Mouse (Mus musculus) activated CD4-positive, CD25-positive, alpha-beta regulatory T cell, adult 9 weeks (primary cell): ENCODE data around the gene Smad1. TPM values are rescaled to one million over a fixed set of nuclear protein-coding genes. Genes with fewer than 3 reads are reported as not detected.

Experiments
- polyA plus RNA-seq: library from polyadenylated mRNA; unstranded; fragments of 100-300 nt; shearing (Covaris generic); gene quantifications from one replicate; pipeline ENCODE4 v1.2.1, GENCODE M21; 2017

The Smad1 gene
- polyA plus RNA-seq = 4.6 TPM

DNA sequence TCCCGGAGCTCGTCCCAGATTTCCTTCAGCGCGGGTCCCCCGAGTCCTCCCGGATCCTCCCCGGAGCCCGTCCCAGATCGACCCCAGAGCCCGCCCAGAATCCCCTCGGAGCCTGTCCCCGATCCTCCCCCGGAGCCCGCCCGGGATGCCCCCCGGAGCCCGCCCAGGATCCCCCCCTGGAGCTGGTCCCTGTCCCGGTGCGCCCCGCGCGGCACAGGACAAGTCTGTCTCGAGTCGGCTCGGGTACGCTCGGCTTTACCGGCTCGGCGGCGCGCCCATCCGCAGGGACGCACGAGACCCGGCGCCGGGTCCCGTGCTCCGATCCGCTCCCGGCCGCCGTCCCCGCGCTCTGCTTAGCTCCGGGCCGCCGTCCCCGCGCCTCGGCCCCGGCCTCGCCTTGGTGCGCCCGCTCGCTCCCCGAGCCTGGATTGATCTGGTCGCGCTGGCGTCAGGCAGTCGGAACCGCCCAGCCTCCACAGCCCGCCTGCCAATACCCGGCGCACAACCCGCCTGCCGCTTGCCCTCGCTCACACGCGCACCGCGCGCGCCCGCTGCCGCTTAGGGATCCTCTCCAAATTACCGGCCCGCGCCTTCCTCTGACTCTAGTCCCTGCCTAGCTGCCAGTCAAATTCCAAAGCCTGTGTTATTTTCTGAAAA lies at the start of gene Smad1:
Smad1 (minus strand) TSS at position 525 of the 657 bp plus-strand sequence.

DNA sequence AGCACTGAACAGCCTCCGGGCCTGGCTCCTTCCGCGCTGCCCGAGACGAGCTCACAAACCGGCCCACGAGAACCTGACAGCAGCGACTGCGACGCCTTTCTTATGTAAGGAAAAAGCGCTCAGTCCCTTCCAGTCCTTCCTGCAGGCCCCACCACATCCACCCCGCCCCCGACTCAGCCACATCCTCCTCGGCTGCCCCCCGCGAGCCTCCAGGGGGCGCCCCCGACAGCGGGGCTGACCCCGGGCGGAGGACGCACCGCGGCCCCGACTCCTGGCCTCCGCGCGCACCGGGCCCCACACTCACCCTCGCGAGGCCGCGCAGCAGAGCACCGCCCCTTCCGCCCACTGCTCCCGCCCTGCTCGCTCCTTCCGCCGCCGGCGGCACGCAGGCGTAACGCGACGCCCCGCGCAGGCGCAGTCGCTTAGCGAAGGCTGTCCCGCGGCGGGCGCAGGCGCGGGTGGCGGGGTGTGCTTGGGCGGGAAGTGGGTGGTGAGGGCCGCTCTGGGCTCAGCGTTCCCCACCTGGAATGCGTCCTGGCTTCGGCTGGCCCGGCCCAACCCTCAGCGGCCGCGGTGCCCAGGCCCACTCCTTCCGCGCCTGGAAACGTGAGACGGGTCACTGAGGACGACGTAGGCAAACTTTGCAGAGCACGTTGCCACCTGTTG lies 104.6 kb downstream of the Smad1 start, which contains the start of gene Mmaa:
Mmaa (minus strand) TSS at position 328 of the 666 bp plus-strand sequence.

Other genes starting within 250 kb of the Smad1 start
- not detected for gene 1700011L22Rik, start 150.9 kb downstream of the Smad1 start, polyA plus RNA-seq
- gene Mmaa, start 104.6 kb downstream of the Smad1 start, polyA plus RNA-seq = 9.9 TPM
- 10.2 TPM for gene Otud4, start 240.1 kb upstream of the Smad1 start, polyA plus RNA-seq